Mouse (Mus musculus): Measurements from ENCODE around the gene Zmynd8. TPM values are rescaled to one million over a fixed set of nuclear protein-coding genes. Genes with fewer than 3 reads are reported as not detected.

Gene Zmynd8
- polyA plus RNA-seq, 1 experiment from 2014 or later, result 35.7 TPM

DNA sequence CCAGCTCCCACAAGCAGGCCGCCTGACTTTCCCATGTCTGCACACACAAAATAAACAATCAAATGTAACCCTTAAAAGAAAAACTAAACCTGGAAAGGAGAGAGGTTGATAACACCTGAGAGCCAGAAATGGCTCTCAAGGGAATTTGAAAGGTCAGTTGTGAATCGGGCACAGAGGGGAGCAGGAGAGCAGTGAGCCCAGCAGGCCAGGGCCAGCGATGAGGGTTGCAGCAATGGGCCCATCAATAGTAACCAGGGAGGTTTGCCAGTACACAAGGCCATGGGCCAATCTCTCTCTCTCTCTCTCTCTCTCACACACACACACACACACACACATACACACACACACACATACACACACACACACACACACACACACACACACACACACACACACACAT is 34.0 kb downstream of the Zmynd8 start:
- peaks cover 95% of the 10 kb centered on the region for H3K36me3 ChIP-seq
- WGBS (ENCODE audit: insufficient replicate concordance), result 79% methylated on average over 3 of the region's 3 CpGs

DNA sequence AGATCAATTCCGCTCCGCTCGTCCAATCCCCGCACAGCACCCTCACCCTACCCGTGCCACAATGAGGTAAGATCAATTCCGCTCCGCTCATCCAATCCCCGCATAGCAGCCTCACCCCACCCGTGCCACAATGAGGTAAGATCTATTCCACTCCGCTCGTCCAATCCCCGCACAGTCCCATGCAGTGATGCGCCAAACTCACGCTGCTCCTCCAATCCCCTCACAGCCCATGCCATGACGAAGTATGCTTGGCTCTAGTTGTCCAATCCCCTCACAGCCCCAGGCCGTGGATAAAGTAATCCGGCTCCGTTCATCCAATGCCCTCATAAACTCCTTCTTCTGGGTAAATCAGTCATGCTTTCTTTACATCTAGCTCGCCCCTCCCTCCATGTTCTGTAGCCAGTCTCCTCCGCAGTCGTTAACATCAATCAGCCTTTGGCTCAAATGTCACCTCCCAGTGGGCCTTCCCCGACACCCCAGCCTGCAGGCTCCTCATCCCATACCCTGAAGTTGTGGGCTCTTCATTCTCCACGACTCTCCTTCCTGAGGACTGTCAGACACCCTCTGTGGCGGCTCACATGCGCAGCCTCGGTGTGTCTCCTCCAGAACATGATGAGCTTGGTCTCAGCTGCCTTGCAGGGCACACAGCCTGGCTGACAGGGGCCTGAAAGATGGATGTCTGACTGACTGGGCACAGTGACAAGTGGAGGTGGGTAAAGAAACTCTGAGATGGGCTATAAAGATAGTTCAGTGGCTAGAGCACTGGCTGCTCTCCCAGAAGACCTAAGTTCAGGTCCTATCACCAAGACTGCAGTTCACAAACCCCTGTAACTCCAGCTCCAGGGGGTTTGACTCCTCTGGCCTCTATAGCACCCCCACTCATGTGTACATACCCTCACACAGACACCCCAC is 36.9 kb downstream of the Zmynd8 start:
- H3K9ac ChIP-seq, result no peak overlapping the region
- H3K27ac ChIP-seq, result no peak overlapping the region; the same call in 1 of the 2 replicates
- peaks cover 78% of the 10 kb centered on the region for H3K36me3 ChIP-seq
- H3K9me3 ChIP-seq (replicated peaks), result no peaks in the 10 kb centered on the region
- peaks cover 91% of the 10 kb centered on the region for H3K4me1 ChIP-seq
- no peak for ATAC-seq
- no peak overlapping the region for H3K4me2 ChIP-seq
- H3K27me3 ChIP-seq (replicated peaks), result no peaks in the 10 kb centered on the region
- no peak overlapping the region for H3K4me3 ChIP-seq
- WGBS (ENCODE audit: insufficient replicate concordance), result 85% methylated on average over 26 of the region's 26 CpGs

More for the DNA sequence above, 34.0 kb downstream of the Zmynd8 start:
- no peak overlapping the region for H3K27ac ChIP-seq
- no peak overlapping the region for H3K4me2 ChIP-seq
- no peaks in the 10 kb centered on the region for H3K27me3 ChIP-seq (replicated peaks)
- H3K4me1 ChIP-seq, result peaks cover 91% of the 10 kb centered on the region
- no peak for ATAC-seq
- no peak overlapping the region for H3K9ac ChIP-seq
- no peaks in the 10 kb centered on the region for H3K9me3 ChIP-seq (replicated peaks)
- no peak overlapping the region for H3K4me3 ChIP-seq

DNA sequence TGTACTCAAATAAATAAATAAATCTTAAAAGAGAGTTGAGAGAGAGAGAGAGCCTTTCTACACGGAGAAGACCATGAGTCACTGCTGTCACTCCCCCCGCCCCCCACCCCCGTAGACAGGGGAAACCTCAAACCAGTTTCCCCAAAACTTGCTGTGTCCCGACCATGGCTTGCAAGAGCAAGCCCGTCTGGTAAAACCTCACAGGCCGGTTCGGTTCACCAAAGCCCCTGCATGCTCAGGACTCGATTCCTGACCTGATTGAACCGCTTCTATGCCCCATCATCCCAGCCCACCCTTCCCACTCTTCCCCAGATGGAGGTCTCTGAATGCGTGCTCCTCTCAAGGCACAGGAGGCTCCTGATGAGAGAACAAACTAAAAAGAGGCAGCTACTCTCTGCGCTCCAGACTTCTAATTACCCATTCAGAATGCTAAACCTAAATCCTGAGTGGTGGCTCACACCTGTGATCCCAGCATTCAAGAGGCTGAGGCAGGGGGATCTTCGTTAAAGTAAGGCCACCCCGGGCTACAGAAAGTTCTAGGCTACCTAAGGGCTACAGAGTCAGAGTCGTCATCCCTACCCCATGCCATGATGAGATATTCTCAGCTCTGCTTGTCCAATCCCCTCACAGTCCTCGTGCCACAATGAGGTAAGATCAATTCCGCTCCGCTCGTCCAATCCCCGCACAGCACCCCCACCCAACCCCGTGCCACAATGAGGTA is 37.7 kb downstream of the Zmynd8 start:
- H3K4me1 ChIP-seq, result peaks cover 91% of the 10 kb centered on the region
- 75% methylated on average over 20 of the region's 20 CpGs for WGBS (ENCODE audit: insufficient replicate concordance)
- no peak overlapping the region for H3K9ac ChIP-seq
- H3K4me3 ChIP-seq, result no peak overlapping the region
- no peaks in the 10 kb centered on the region for H3K9me3 ChIP-seq (replicated peaks)
- H3K27ac ChIP-seq, result no peak overlapping the region
- H3K36me3 ChIP-seq, result peaks cover 78% of the 10 kb centered on the region
- no peak for ATAC-seq
- H3K4me2 ChIP-seq, result no peak overlapping the region
- H3K27me3 ChIP-seq (replicated peaks), result no peaks in the 10 kb centered on the region

DNA sequence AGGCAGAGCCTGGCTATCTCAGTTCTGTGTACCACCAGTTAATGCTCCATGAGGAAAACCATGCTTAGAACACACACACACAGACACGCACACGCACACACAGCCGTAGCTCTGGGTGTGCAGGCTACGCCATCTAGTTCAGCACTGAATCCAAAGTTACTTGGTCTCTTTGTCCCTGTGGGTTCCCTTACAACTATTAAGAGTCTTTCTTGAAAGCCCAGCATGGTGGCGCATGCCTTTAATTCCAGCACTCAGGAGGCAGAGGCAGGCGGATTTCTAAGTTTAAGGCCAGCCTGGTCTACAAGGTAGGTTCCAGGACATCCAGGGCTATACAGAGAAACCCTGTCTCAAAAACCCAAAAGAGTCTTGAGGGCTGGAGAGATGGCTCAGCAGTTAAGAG is 38.4 kb downstream of the Zmynd8 start:
- H3K36me3 ChIP-seq, result peaks cover 74% of the 10 kb centered on the region
- no peaks in the 10 kb centered on the region for H3K9me3 ChIP-seq (replicated peaks)
- WGBS (ENCODE audit: insufficient replicate concordance), result 92% methylated on average over 6 of the region's 6 CpGs
- H3K27ac ChIP-seq, result peak overlapping the region; percentile 34; the same call in 1 of the 2 replicates
- ATAC-seq, result no peak
- no peak overlapping the region for H3K4me2 ChIP-seq
- H3K9ac ChIP-seq, result no peak overlapping the region
- peaks cover 95% of the 10 kb centered on the region for H3K4me1 ChIP-seq
- no peaks in the 10 kb centered on the region for H3K27me3 ChIP-seq (replicated peaks)
- no peak overlapping the region for H3K4me3 ChIP-seq

DNA sequence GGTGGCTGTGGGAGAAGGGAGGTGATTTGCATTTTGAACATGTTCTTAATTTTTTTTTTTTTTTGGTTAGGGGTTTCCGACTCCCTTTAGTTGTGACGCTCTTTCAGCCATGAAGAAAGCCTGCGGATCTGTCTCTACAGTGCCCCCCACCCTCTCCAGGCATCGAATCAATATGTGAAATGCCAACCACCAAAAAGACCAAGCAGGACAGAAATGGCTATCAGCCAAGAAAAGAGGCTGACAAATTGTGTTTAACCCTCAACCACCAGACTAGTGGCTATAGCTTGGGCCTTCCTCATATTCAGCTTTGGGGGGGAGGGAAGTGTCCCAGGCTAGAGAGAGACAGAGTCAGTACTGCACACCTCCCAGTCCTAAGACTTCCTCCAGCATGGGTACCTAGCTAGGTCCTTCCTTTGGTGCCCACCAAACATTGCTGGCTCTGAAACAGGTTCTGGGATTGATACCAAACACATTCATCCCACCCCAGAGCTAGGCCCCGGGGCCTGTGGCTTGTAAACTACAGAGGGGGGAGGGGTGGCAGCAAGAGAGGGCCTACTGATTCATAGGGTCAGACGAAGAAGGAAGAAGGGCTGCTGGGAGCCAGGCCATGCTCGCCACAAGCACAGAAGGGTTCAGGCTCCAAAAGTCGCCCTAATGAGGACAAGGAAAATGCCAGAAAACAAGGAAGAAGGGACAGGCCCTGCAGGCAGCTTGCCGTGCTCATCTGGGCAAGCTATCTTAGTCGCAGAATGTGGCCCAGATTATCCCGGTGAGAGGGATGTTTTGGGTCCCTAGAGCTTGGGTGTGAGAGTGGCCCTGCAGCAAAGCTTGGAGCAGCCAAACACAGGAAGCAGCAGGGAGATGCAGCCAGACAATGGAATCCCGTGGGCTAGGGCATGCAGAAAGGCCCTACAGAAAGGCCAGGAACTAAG is 40.1 kb downstream of the Zmynd8 start:
- Histone ChIP-seq H3K4me2 (peak overlapping the region; percentile 45), H3K4me1 (peaks cover 97% of the 10 kb centered on the region), H3K36me3 (peaks cover 67% of the 10 kb centered on the region), H3K4me3 (no peak overlapping the region), H3K9ac (peak overlapping the region; percentile 44), H3K9me3 (replicated peaks) (no peaks in the 10 kb centered on the region), H3K27me3 (replicated peaks) (no peaks in the 10 kb centered on the region), H3K27ac (peak overlapping the region; percentile 61)
- no peak for ATAC-seq
- WGBS (ENCODE audit: insufficient replicate concordance), result 25% methylated on average over 12 of the region's 12 CpGs

DNA sequence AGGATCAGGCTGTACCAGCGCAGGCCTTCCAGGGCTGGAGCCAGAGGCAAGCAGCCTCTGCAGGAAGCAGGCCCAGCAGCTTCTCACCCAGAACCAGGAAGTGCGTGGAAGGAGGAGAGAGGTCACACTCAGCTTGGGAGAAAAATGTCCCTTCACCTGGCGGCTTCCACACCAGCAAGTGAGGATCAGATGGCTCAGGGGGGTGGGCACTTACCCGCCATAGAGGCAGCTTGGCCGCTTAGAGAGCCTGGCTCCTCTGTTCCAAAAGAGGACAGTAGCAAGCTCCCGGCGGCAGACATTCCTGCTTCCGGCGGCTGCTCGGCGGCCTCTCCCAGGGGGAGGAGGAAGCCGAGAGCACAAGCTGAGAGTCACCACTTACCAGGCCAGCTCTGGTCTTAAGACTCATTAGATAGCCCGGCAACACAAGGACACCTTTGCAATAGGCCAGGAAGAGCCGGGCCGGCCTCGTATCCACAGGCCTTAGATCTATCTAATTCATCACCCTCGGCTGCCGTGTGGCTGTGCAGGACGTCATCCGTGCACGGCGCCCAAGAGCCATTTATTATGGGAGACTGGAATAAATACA is 40.9 kb downstream of the Zmynd8 start:
- H3K27me3 ChIP-seq (replicated peaks), result no peaks in the 10 kb centered on the region
- H3K4me3 ChIP-seq, result peak overlapping the region; percentile 12; the same call in 1 of the 2 replicates
- no peaks in the 10 kb centered on the region for H3K9me3 ChIP-seq (replicated peaks)
- peak overlapping the region; percentile 45 for H3K4me2 ChIP-seq
- H3K9ac ChIP-seq, result peak overlapping the region; percentile 20; the same call in 1 of the 2 replicates
- H3K36me3 ChIP-seq, result peaks cover 67% of the 10 kb centered on the region
- H3K27ac ChIP-seq, result peak overlapping the region; percentile 61
- no peak for ATAC-seq
- peaks cover 97% of the 10 kb centered on the region for H3K4me1 ChIP-seq
- 14% methylated on average over 22 of the region's 22 CpGs for WGBS (ENCODE audit: insufficient replicate concordance)

DNA sequence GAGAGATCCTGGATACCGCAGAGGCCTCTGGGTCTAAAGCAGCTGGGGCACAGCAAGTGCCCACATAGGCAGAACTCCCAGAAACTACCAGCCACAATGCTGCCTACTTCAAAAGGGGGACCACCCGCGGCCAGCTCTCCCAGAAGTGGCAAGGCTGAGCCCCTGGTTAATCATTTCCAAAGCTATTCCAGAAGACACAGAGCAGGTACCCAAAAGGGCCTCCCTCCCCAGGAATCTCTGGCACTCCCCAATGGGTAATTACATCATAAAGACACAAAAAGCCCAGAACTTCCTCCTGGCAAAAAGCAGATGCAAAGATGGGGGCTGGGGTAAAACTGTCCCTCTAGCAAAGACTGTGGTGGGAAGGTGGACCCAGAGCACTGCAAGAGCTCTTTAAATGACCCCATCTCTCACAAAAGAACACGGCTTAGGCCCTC is 41.4 kb downstream of the Zmynd8 start:
- Histone ChIP-seq H3K27me3 (replicated peaks) (no peaks in the 10 kb centered on the region), H3K9me3 (replicated peaks) (no peaks in the 10 kb centered on the region), H3K4me1 (peaks cover 100% of the 10 kb centered on the region), H3K36me3 (peaks cover 70% of the 10 kb centered on the region), H3K4me2 (peak overlapping the region; percentile 45), H3K27ac (peak overlapping the region; percentile 61), H3K9ac (no peak overlapping the region), H3K4me3 (0 out of 2 replicates have a peak overlapping the region, but pooled peaks have one; percentile 12)
- ATAC-seq, result no peak
- 39% methylated on average over 4 of the region's 4 CpGs for WGBS (ENCODE audit: insufficient replicate concordance)

DNA sequence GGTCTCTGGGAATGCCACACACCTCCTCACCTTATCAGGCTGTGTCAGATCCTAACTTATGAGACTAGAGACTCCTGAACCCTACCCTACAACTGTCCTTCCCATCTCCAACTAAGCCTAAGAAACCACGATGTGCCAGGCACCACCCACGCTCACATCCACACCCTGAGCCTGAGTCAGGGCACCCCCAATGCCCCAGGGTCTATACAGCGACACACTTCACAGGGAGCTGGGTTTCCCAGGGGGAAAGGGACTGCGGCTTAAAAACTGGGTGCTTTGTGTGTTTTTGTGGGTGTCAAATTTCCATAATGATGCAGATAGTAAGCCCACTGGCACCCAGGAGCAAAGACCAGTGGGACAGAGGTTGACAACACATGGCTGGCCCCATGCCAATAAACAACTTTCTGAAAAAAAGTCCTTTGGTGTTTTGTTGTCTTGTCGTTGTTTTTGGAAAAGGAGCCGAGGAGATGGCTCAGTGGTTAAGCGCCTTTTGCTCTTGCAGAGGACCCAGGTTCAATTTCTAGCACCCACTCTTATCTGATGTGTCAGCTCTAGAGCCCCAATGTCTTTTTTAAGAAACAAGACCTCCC is 42.1 kb downstream of the Zmynd8 start:
- Histone ChIP-seq H3K4me3 (no peak overlapping the region), H3K27ac (peak overlapping the region; percentile 61), H3K4me1 (peaks cover 98% of the 10 kb centered on the region), H3K9ac (no peak overlapping the region), H3K36me3 (peaks cover 70% of the 10 kb centered on the region), H3K9me3 (replicated peaks) (no peaks in the 10 kb centered on the region), H3K27me3 (replicated peaks) (no peaks in the 10 kb centered on the region), H3K4me2 (no peak overlapping the region; the same call in 1 of the 2 replicates)
- 60% methylated on average over 7 of the region's 7 CpGs for WGBS (ENCODE audit: insufficient replicate concordance)
- no peak for ATAC-seq

DNA sequence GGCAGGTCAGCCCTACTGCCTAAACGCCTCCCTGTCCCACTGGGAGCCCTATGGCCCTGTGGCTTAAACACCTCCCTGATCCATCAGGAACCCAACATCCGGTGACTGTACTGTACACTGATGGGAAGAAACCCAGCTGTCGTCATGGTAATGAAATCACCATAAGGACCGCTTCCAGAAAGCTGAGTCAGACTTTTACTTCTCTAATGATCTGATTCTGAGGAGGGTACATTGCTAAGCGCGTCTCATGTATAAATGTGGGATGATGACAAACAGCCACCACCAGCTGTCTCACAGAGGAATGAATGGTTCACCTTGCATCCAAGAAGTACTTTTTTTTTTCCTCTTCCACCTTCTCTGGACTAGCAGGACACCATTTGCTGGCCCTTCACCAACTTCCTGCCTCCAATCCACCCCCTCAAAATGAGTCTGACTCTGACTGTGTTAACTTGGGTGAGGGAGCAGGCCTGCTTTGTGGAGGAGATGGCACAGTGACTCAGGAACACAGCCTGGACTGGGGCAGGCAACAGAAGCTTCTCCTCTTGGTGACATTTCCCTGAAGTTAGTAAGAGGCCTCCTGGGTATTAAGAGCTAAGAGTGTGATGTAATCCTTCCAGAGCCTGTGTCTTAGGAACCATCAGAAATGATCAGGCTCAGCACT is 43.0 kb downstream of the Zmynd8 start:
- H3K27me3 ChIP-seq (replicated peaks), result no peaks in the 10 kb centered on the region
- no peak overlapping the region for H3K9ac ChIP-seq
- H3K36me3 ChIP-seq, result peaks cover 70% of the 10 kb centered on the region
- H3K27ac ChIP-seq, result peak overlapping the region; percentile 61
- no peak overlapping the region for H3K4me2 ChIP-seq
- H3K4me3 ChIP-seq, result no peak overlapping the region
- H3K4me1 ChIP-seq, result peaks cover 91% of the 10 kb centered on the region
- H3K9me3 ChIP-seq (replicated peaks), result no peaks in the 10 kb centered on the region
- no peak for ATAC-seq
- WGBS (ENCODE audit: insufficient replicate concordance), result 73% methylated on average over 6 of the region's 6 CpGs

DNA sequence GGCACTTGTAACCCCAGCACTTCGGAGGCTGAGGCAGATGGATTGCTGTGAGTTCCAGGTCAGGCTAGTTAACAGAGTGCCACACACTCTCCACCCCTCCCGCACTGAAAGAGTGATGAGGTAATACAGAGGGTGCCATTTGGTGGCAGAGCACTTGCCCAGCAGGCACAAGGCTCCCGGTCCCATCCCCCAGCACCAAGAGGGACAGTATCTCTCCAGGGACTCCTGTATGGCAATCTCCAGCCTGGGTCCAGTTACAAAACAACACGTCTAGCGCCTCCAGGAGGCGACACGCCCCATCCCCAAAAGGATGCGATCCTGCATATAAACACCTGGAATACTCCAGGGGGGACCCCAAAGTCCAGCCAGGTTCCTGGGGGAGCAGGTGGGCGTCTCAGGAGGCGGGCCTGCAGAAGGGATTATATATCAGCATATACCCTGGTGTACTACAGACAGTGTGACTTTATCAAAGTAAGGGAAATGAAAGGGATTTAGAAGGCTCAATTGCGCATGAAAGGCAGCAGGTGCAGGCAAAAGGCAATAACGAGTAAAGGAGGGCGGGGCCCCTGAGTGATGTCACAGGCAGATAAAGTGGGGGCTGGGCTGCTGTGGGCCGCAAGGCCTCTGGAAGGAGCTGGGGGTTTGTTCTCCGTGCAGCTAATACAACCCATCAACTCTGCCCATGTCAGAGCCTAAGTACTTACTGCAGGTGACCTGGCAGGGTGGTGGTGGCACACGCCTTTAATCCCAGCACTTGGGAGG is 44.4 kb downstream of the Zmynd8 start:
- H3K27ac ChIP-seq, result peak overlapping the region; percentile 61; the same call in 1 of the 2 replicates
- H3K4me3 ChIP-seq, result no peak overlapping the region
- peak overlapping the region; percentile 30; the same call in 1 of the 2 replicates for H3K9ac ChIP-seq
- H3K9me3 ChIP-seq (replicated peaks), result no peaks in the 10 kb centered on the region
- peaks cover 81% of the 10 kb centered on the region for H3K4me1 ChIP-seq
- 50% methylated on average over 16 of the region's 16 CpGs for WGBS (ENCODE audit: insufficient replicate concordance)
- no peaks in the 10 kb centered on the region for H3K27me3 ChIP-seq (replicated peaks)
- H3K36me3 ChIP-seq, result peaks cover 71% of the 10 kb centered on the region
- ATAC-seq, result no peak
- peak overlapping the region; percentile 16; the same call in 1 of the 2 replicates for H3K4me2 ChIP-seq
